Mouse (Mus musculus): Measurements from ENCODE around the gene Tlk1. TPM values are rescaled to one million over a fixed set of nuclear protein-coding genes. Genes with fewer than 3 reads are reported as not detected.

Tlk1 gene
- polyA plus RNA-seq, 1 experiment from 2014 or later = 46.8 TPM

DNA sequence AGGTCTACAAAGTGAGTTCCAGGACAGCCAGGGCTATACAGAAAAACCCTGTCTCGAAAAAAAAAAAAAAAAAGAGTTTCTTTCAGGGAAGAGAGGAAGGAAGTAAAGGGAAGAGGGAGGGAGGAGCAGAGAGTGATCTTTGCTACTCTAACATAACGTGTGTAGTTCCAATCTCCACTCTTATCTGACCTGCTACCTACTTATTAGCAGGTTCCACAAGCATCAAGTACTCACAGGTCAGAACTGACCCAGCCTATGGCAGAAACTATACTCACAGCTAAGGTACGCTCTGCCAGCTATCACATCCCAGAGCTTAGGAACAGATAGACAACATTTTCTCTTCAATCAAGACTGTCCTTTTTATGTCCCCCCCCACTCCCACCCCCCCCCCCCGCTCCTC is 90.0 kb downstream of the Tlk1 start:
- H3K27me3 ChIP-seq = no peaks in the 10 kb centered on the region
- H3K36me3 ChIP-seq = peaks cover 58% of the 10 kb centered on the region
- H3K9ac ChIP-seq (replicated peaks) = no peak overlapping the region
- H3K4me1 ChIP-seq (replicated peaks) = no peaks in the 10 kb centered on the region
- no peaks in the 10 kb centered on the region for H3K9me3 ChIP-seq
- no peak overlapping the region for H3K4me2 ChIP-seq
- no peak overlapping the region for H3K27ac ChIP-seq
- 90% methylated on average over 4 of the region's 4 CpGs for WGBS
- no peak overlapping the region for H3K4me3 ChIP-seq (replicated peaks)
- ATAC-seq (ENCODE audit: insufficient number of reproducible peaks, insufficient read depth, low FRiP score, low TSS enrichment, low read depth) = no peak

GRCm38 (mm10) chr2:70727089-70727488 is 98.4 kb downstream of the Tlk1 start:
- Histone ChIP-seq H3K4me1 (replicated peaks) (no peaks in the 10 kb centered on the region), H3K4me2 (no peak overlapping the region), H3K36me3 (peaks cover 47% of the 10 kb centered on the region), H3K27me3 (no peaks in the 10 kb centered on the region), H3K4me3 (replicated peaks) (no peak overlapping the region), H3K9me3 (no peaks in the 10 kb centered on the region), H3K27ac (no peak overlapping the region), H3K9ac (replicated peaks) (no peak overlapping the region)
- ATAC-seq (ENCODE audit: insufficient number of reproducible peaks, insufficient read depth, low FRiP score, low TSS enrichment, low read depth) = no peak
- 82% methylated on average over 2 of the region's 2 CpGs for WGBS

GRCm38 (mm10) chr2:70723610-70724243 is 101.8 kb downstream of the Tlk1 start:
- Histone ChIP-seq H3K27ac (no peak overlapping the region), H3K9ac (replicated peaks) (no peak overlapping the region), H3K4me3 (replicated peaks) (no peak overlapping the region), H3K4me2 (no peak overlapping the region), H3K36me3 (peaks cover 63% of the 10 kb centered on the region), H3K4me1 (replicated peaks) (no peaks in the 10 kb centered on the region), H3K9me3 (no peaks in the 10 kb centered on the region), H3K27me3 (no peaks in the 10 kb centered on the region)
- ATAC-seq (ENCODE audit: insufficient number of reproducible peaks, insufficient read depth, low FRiP score, low TSS enrichment, low read depth) = no peak
- 93% methylated on average over 9 of the region's 9 CpGs for WGBS

GRCm38 (mm10) chr2:70710878-70711277 is 114.7 kb downstream of the Tlk1 start:
- no peak for ATAC-seq (ENCODE audit: insufficient number of reproducible peaks, insufficient read depth, low FRiP score, low TSS enrichment, low read depth)
- Histone ChIP-seq H3K27me3 (no peaks in the 10 kb centered on the region), H3K4me2 (no peak overlapping the region), H3K36me3 (peaks cover 61% of the 10 kb centered on the region), H3K4me1 (replicated peaks) (peaks cover 10% of the 10 kb centered on the region), H3K9me3 (no peaks in the 10 kb centered on the region), H3K4me3 (replicated peaks) (no peak overlapping the region), H3K27ac (no peak overlapping the region), H3K9ac (replicated peaks) (no peak overlapping the region)
- 91% methylated on average over 4 of the region's 4 CpGs for WGBS

DNA sequence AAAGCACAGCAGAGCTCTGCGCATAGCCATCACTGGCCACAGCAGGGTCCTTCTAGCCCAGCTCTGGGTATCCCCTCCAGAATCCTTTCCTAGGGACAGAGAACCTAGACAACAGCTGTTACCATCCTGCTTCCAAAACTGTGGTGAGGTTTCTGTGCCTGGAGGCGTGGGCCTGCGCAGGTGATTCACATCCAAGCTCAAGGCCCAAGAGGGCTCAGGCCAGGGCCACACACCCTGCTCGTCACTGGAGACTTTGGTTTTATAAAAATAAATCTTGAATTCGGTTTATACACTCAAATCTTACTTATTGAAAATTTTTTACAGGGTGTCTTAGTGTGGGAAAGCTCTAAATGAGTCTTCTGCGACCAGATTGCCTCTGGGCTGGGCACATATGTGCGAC is 115.3 kb downstream of the Tlk1 start:
- H3K4me3 ChIP-seq (replicated peaks) = no peak overlapping the region
- H3K36me3 ChIP-seq = peaks cover 55% of the 10 kb centered on the region
- peaks cover 10% of the 10 kb centered on the region for H3K4me1 ChIP-seq (replicated peaks)
- no peak overlapping the region for H3K27ac ChIP-seq
- no peaks in the 10 kb centered on the region for H3K9me3 ChIP-seq
- no peaks in the 10 kb centered on the region for H3K27me3 ChIP-seq
- WGBS = 94% methylated on average over 7 of the region's 7 CpGs
- H3K9ac ChIP-seq (replicated peaks) = no peak overlapping the region
- ATAC-seq (ENCODE audit: insufficient number of reproducible peaks, insufficient read depth, low FRiP score, low TSS enrichment, low read depth) = no peak
- no peak overlapping the region for H3K4me2 ChIP-seq

GRCm38 (mm10) chr2:70708986-70709730 is 116.4 kb downstream of the Tlk1 start:
- Histone ChIP-seq H3K27me3 (no peaks in the 10 kb centered on the region), H3K36me3 (peaks cover 45% of the 10 kb centered on the region), H3K9me3 (no peaks in the 10 kb centered on the region), H3K4me2 (no peak overlapping the region), H3K4me1 (replicated peaks) (peaks cover 14% of the 10 kb centered on the region), H3K27ac (no peak overlapping the region), H3K4me3 (replicated peaks) (no peak overlapping the region), H3K9ac (replicated peaks) (no peak overlapping the region)
- ATAC-seq (ENCODE audit: insufficient number of reproducible peaks, insufficient read depth, low FRiP score, low TSS enrichment, low read depth) = no peak
- 69% methylated on average over 13 of the region's 13 CpGs for WGBS

- H3K4me1 ChIP-seq (replicated peaks) = peaks cover 22% of the 10 kb centered on the region
- no peaks in the 10 kb centered on the region for H3K9me3 ChIP-seq
- no peak overlapping the region for H3K9ac ChIP-seq (replicated peaks)
- H3K4me3 ChIP-seq (replicated peaks) = no peak overlapping the region
- H3K27ac ChIP-seq = no peak overlapping the region
- no peak for ATAC-seq (ENCODE audit: insufficient number of reproducible peaks, insufficient read depth, low FRiP score, low TSS enrichment, low read depth)
- H3K36me3 ChIP-seq = no peaks in the 10 kb centered on the region
- WGBS = 52% methylated on average over 5 of the region's 5 CpGs
- H3K4me2 ChIP-seq = no peak overlapping the region
- no peaks in the 10 kb centered on the region for H3K27me3 ChIP-seq
Measured at GRCm38 (mm10) chr2:70702403-70702802, 123.1 kb downstream of the Tlk1 start.

- Histone ChIP-seq H3K4me1 (replicated peaks) (peaks cover 16% of the 10 kb centered on the region), H3K4me2 (no peak overlapping the region), H3K36me3 (no peaks in the 10 kb centered on the region), H3K4me3 (replicated peaks) (no peak overlapping the region), H3K27ac (no peak overlapping the region), H3K27me3 (no peaks in the 10 kb centered on the region), H3K9me3 (no peaks in the 10 kb centered on the region), H3K9ac (replicated peaks) (no peak overlapping the region)
- WGBS = 60% methylated on average over 9 of the region's 9 CpGs
- ATAC-seq (ENCODE audit: insufficient number of reproducible peaks, insufficient read depth, low FRiP score, low TSS enrichment, low read depth) = no peak
Measured at GRCm38 (mm10) chr2:70701571-70701970, 124.0 kb downstream of the Tlk1 start.

DNA sequence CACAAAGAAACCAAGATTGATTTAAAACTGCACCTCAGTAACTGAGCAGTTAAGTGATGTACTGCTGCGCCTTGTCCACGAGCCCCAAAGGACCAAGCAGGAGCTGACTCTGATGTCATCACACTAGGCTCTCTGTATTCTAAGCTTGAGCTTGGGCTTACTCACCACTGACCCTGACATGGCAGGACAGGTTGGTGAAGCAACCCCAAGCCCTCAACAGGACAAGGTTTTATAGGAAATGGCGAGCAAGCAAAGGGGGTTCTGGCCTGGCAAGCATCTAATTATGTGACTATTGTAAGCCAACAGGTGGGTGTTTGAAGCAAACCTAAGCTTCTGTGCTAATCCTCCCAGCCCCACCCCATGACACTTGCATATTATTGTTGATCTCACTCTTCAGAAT is 124.7 kb downstream of the Tlk1 start:
- Histone ChIP-seq H3K9ac (replicated peaks) (no peak overlapping the region), H3K4me1 (replicated peaks) (peaks cover 16% of the 10 kb centered on the region), H3K27ac (no peak overlapping the region), H3K36me3 (no peaks in the 10 kb centered on the region), H3K4me3 (replicated peaks) (no peak overlapping the region), H3K9me3 (no peaks in the 10 kb centered on the region), H3K4me2 (no peak overlapping the region), H3K27me3 (no peaks in the 10 kb centered on the region)
- 80% methylated on average over 3 of the region's 3 CpGs for WGBS
- no peak for ATAC-seq (ENCODE audit: insufficient number of reproducible peaks, insufficient read depth, low FRiP score, low TSS enrichment, low read depth)

DNA sequence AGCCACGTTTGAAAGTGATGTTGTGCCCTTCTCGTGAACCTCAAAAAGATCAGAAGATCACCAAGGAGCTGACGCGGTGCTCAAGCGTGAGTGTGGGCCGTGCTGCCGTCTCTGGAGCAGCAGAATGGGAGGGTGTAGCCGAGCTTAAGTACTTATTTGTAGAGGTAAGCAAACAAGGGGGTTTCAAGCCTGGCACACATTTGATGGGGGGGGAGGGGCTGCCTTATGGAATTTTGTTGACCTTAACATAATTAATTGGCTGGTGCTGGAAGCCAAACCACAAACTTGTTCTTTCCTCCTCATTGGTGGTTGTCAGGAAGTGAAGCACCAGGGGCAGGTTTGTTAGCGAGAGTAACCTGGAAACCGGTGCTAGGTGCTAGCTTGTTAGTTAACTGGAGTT is 129.8 kb downstream of the Tlk1 start:
- Histone ChIP-seq H3K9me3 (no peaks in the 10 kb centered on the region), H3K4me2 (no peak overlapping the region), H3K4me1 (replicated peaks) (0 out of 2 replicates have a peak, but pooled peaks cover 5% of the 10 kb centered on the region), H3K4me3 (replicated peaks) (no peak overlapping the region), H3K36me3 (peaks cover 33% of the 10 kb centered on the region), H3K27ac (no peak overlapping the region), H3K27me3 (no peaks in the 10 kb centered on the region), H3K9ac (replicated peaks) (no peak overlapping the region)
- 88% methylated on average over 10 of the region's 10 CpGs for WGBS
- no peak for ATAC-seq (ENCODE audit: insufficient number of reproducible peaks, insufficient read depth, low FRiP score, low TSS enrichment, low read depth)

DNA sequence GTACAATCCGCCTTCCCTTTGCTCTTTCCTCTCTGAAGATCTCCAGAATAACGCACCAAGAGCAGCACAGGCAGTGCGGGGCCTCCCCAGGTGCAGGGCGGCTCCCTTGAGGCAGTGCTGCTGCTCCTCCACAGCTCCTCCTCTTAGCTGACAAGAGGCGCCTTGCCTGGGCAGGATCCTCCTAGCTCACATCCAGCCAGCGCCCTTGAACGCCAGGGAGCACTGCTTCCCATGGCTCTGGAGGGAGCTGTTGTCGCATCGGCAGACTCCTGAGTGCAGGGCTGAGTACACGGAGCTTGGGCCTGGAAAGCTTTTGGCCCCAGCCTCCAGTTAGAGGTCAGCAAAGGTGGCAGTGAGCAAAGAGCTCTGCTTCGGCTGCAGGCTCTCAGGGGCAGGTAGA is 135.3 kb downstream of the Tlk1 start:
- H3K9ac ChIP-seq (replicated peaks) = no peak overlapping the region
- peaks cover 85% of the 10 kb centered on the region for H3K36me3 ChIP-seq
- H3K27me3 ChIP-seq = no peaks in the 10 kb centered on the region
- no peaks in the 10 kb centered on the region for H3K9me3 ChIP-seq
- no peak overlapping the region for H3K27ac ChIP-seq
- 0 out of 2 replicates have a peak, but pooled peaks cover 3% of the 10 kb centered on the region for H3K4me1 ChIP-seq (replicated peaks)
- no peak overlapping the region for H3K4me3 ChIP-seq (replicated peaks)
- no peak for ATAC-seq (ENCODE audit: insufficient number of reproducible peaks, insufficient read depth, low FRiP score, low TSS enrichment, low read depth)
- H3K4me2 ChIP-seq = no peak overlapping the region
- WGBS = 84% methylated on average over 11 of the region's 11 CpGs

Measured in limb, embryonic 12.5 days (tissue).